Mouse (Mus musculus) MEL (cell line): Measurements from ENCODE around the gene Srcin1.

ENCODE experiments used
- CTCF ChIP-seq, 3 experiments: IDR thresholded peaks in 2 of 3; conservative IDR thresholded peaks in 1 of 3; 2 replicates each; pipeline ENCODE4 v1.5.1; 2011 to 2012; ENCODE audit warnings: low read length in 3 of 3, low read depth in 2 of 3, mild to moderate bottlenecking in 2 of 3, improper control_type of control experiment in 1 of 3, inconsistent platforms in 1 of 3, mixed read lengths in 1 of 3, moderate library complexity in 1 of 3; ENCODE audit not compliant: control insufficient read depth in 1 of 3, insufficient read depth in 1 of 3, poor library complexity in 1 of 3, severe bottlenecking in 1 of 3
- EP300 ChIP-seq, 2 experiments: IDR thresholded peaks; 2 replicates each; pipeline ENCODE4 v1.6.1; 2011; ENCODE audit warnings: improper control_type of control experiment in 2 of 2, low read length in 2 of 2, low read depth in 1 of 2, mild to moderate bottlenecking in 1 of 2
- HCFC1 ChIP-seq: IDR thresholded peaks from 2 replicates; pipeline ENCODE4 v1.6.1; 2012; ENCODE audit warnings: low read depth, mild to moderate bottlenecking, inconsistent platforms, low read length, improper control_type of control experiment, moderate library complexity
- POLR2A ChIP-seq, 2 experiments: IDR thresholded peaks; 2 replicates each; pipeline ENCODE4 v1.6.1; 2011 to 2012; ENCODE audit warnings: low read length in 2 of 2, mild to moderate bottlenecking in 2 of 2, control low read depth in 1 of 2, improper control_type of control experiment in 1 of 2, low read depth in 1 of 2, moderate library complexity in 1 of 2; ENCODE audit not compliant: control insufficient read depth in 1 of 2, insufficient read depth in 1 of 2, poor library complexity in 1 of 2
- USF1 ChIP-seq: IDR thresholded peaks from 2 replicates; pipeline ENCODE4 v1.6.1; 2014; ENCODE audit warnings: low read depth, mild to moderate bottlenecking, inconsistent platforms, low read length, improper control_type of control experiment, moderate library complexity

DNA sequence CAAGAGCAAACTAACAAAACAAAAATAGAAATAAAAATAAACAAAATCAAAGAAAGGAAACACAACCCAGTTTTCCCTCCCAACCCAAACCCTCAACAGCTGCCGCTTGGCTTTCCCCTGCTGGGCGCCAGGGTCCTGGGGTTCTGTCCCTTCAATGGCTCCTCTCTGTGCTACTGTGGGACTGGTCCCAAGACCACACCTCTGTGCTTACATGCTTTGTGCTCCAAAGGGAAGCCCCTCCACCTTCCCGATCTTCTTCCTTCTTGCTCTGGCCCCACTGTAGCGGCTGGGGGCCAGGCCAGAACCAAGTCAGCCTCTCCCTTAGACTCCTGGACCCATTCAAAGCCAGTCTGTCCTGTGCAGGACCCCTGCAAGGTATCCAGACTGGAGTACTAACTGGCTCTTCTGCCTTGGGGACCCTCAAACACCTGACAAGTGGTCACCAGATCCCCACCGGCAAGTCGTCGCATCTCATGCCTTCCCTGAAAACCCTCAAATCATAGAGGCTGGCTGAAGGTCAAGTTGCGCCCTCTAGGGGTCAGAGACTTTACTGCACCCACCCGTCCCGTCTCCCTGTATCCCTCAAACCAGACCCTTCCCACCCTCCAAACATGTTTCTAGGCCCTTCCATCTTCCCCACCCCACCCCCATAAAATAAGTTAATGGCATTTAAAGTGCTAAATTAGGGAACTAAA, 64.9 kb downstream of the Srcin1 start:
- peak; percentile 84 to 90 (median 85) for TF ChIP-seq CTCF (IDR thresholded peaks at IDR 0.05 in 2 of 3, conservative IDR thresholded peaks at IDR 0.05 in 1 of 3; ENCODE audit: control insufficient read depth in 1 of 3, insufficient read depth in 1 of 3, low read depth in 2 of 3, low read length in 3 of 3, poor library complexity in 1 of 3, severe bottlenecking in 1 of 3)
- TF ChIP-seq EP300 (IDR thresholded peaks at IDR 0.05; ENCODE audit: low read depth in 1 of 2, low read length in 2 of 2): no peak
- TF ChIP-seq POLR2A (IDR thresholded peaks at IDR 0.05; ENCODE audit: control insufficient read depth in 1 of 2, insufficient read depth in 1 of 2, low read depth in 1 of 2, low read length in 2 of 2, poor library complexity in 1 of 2): no peak
- no peak for TF ChIP-seq USF1
- no peak for TF ChIP-seq HCFC1
